Mouse (Mus musculus): ENCODE data around the gene Gm21897. TPM values are rescaled to one million over a fixed set of nuclear protein-coding genes. Genes with fewer than 3 reads are reported as not detected.
"Not testable (repeated sequence)": the region's sequence is repeated elsewhere in the genome, so short reads cannot be mapped to it uniquely, and the experiment has no call there.

Gm21897 gene
- not detected in 2 replicates for polyA plus RNA-seq (2015; fragmentation: Nextera tagmentation; extraction: Ambion mirVana)

- H3K4me1 ChIP-seq (ENCODE audit: control insufficient read depth, low read depth, low read length); H3K9ac ChIP-seq (ENCODE audit: low read depth, low read length); ATAC-seq (ENCODE audit: low read depth); H3K4me3 ChIP-seq (ENCODE audit: low read depth, low read length); H3K36me3 ChIP-seq (ENCODE audit: control insufficient read depth, insufficient read depth); H3K27me3 ChIP-seq (ENCODE audit: control insufficient read depth, insufficient read depth, low read depth, low read length); H3K4me2 ChIP-seq (ENCODE audit: low read depth, low read length); H3K9me3 ChIP-seq (replicated peaks; ENCODE audit: control insufficient read depth, low read length); H3K27ac ChIP-seq (ENCODE audit: low read length): not testable (repeated sequence)
- no CpG with 5 or more reads among the region's 4 CpGs for WGBS (ENCODE audit: insufficient replicate concordance)
These were observed at the start of gene Gm21897 for GRCm38 (mm10) chr16:15317158-15317557. Gene Gm21897 (plus strand): TSS chr16:15317458.

DNA sequence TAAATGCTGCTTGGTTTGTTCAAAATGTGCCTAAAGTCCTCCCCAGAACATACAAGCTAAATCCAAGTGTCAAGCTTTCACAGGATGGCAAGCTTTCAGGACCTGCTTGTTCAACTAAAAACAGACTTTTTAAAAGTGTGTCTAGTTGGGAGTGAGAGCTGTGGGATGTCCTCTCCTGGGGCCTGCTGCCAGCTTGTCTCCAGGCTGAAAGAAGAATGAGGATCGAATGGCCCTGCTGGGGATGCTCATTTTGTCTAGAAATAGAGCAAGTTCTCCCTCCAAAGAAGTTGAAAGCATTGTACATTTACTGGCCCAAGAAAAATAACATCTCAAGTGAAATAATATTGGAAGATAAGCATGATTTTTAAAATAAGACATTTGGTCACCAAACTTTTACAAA is 45.0 kb upstream of the Gm21897 start:
- 52% methylated on average over 1 of the region's 1 CpGs for WGBS (ENCODE audit: insufficient replicate concordance)
- H3K27me3 ChIP-seq (ENCODE audit: control insufficient read depth, insufficient read depth, low read depth, low read length): no peaks in the 10 kb centered on the region
- H3K4me1 ChIP-seq (ENCODE audit: control insufficient read depth, low read depth, low read length): no peaks in the 10 kb centered on the region
- no peak overlapping the region for H3K4me3 ChIP-seq (ENCODE audit: low read depth, low read length)
- no peak overlapping the region for H3K4me2 ChIP-seq (ENCODE audit: low read depth, low read length)
- H3K27ac ChIP-seq (ENCODE audit: low read length): no peak overlapping the region
- no peaks in the 10 kb centered on the region for H3K36me3 ChIP-seq (ENCODE audit: control insufficient read depth, insufficient read depth)
- H3K9me3 ChIP-seq (replicated peaks; ENCODE audit: control insufficient read depth, low read length): no peaks in the 10 kb centered on the region
- no peak for ATAC-seq (ENCODE audit: low read depth)
- H3K9ac ChIP-seq (ENCODE audit: low read depth, low read length): no peak overlapping the region

DNA sequence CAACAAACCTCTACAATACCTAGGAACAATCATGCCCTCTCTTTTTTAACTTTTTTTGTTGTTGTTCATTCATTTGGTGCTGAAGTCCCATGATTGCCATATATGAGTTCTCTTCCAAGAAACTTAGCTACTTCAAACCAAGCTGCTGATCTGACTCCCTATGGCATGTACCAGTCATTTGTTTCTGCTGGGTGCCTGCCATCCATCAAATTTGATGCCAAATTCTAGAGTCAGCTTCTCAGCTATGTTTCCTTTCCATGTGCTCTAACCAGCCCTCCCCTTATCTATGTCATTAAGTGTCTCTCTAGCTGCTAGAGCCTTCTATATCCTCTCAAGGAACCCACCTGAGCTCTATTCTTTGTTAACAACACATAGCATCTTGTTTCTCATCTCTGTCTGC is 39.8 kb upstream of the Gm21897 start:
- no peak for ATAC-seq (ENCODE audit: low read depth)
- H3K9ac ChIP-seq (ENCODE audit: low read depth, low read length): no peak overlapping the region
- no peaks in the 10 kb centered on the region for H3K4me1 ChIP-seq (ENCODE audit: control insufficient read depth, low read depth, low read length)
- H3K9me3 ChIP-seq (replicated peaks; ENCODE audit: control insufficient read depth, low read length): no peaks in the 10 kb centered on the region
- H3K27ac ChIP-seq (ENCODE audit: low read length): no peak overlapping the region
- H3K4me3 ChIP-seq (ENCODE audit: low read depth, low read length): no peak overlapping the region
- H3K36me3 ChIP-seq (ENCODE audit: control insufficient read depth, insufficient read depth): no peaks in the 10 kb centered on the region
- H3K4me2 ChIP-seq (ENCODE audit: low read depth, low read length): no peak overlapping the region
- no peaks in the 10 kb centered on the region for H3K27me3 ChIP-seq (ENCODE audit: control insufficient read depth, insufficient read depth, low read depth, low read length)

GRCm38 (mm10) chr16:15293041-15293440 is 24.2 kb upstream of the Gm21897 start:
- H3K9ac ChIP-seq (ENCODE audit: low read depth, low read length): no peak overlapping the region
- H3K4me1 ChIP-seq (ENCODE audit: control insufficient read depth, low read depth, low read length): no peaks in the 10 kb centered on the region
- H3K27ac ChIP-seq (ENCODE audit: low read length): no peak overlapping the region
- no peaks in the 10 kb centered on the region for H3K9me3 ChIP-seq (replicated peaks; ENCODE audit: control insufficient read depth, low read length)
- H3K36me3 ChIP-seq (ENCODE audit: control insufficient read depth, insufficient read depth): no peaks in the 10 kb centered on the region
- 36% methylated on average over 3 of the region's 3 CpGs for WGBS (ENCODE audit: insufficient replicate concordance)
- no peak overlapping the region for H3K4me2 ChIP-seq (ENCODE audit: low read depth, low read length)
- no peaks in the 10 kb centered on the region for H3K27me3 ChIP-seq (ENCODE audit: control insufficient read depth, insufficient read depth, low read depth, low read length)
- no peak for ATAC-seq (ENCODE audit: low read depth)
- no peak overlapping the region for H3K4me3 ChIP-seq (ENCODE audit: low read depth, low read length)

DNA sequence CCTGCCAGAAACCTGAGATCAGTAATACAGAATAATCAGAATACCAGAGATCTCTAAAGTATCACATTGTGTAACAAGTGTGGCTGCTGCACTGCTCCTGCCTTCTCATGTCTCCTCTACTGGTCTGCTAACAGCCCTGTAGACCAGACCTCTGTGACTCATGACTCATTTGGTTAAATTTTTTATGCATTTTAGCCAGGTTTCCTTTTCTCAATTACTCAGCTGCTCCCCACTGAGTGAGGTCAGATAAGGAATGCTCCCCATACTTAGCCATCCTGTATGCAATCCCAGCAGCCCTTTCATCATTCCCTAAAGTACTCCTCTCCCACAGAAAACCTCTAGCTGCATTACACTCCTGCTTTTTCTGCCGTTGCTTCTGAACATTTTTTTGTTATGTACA is 23.0 kb upstream of the Gm21897 start:
- no peak overlapping the region for H3K4me3 ChIP-seq (ENCODE audit: low read depth, low read length)
- no peaks in the 10 kb centered on the region for H3K4me1 ChIP-seq (ENCODE audit: control insufficient read depth, low read depth, low read length)
- no peak overlapping the region for H3K9ac ChIP-seq (ENCODE audit: low read depth, low read length)
- no peaks in the 10 kb centered on the region for H3K9me3 ChIP-seq (replicated peaks; ENCODE audit: control insufficient read depth, low read length)
- H3K27ac ChIP-seq (ENCODE audit: low read length): no peak overlapping the region
- WGBS (ENCODE audit: insufficient replicate concordance): 48% methylated on average over 1 of the region's 1 CpGs
- no peak overlapping the region for H3K4me2 ChIP-seq (ENCODE audit: low read depth, low read length)
- no peak for ATAC-seq (ENCODE audit: low read depth)
- H3K36me3 ChIP-seq (ENCODE audit: control insufficient read depth, insufficient read depth): no peaks in the 10 kb centered on the region
- no peaks in the 10 kb centered on the region for H3K27me3 ChIP-seq (ENCODE audit: control insufficient read depth, insufficient read depth, low read depth, low read length)

DNA sequence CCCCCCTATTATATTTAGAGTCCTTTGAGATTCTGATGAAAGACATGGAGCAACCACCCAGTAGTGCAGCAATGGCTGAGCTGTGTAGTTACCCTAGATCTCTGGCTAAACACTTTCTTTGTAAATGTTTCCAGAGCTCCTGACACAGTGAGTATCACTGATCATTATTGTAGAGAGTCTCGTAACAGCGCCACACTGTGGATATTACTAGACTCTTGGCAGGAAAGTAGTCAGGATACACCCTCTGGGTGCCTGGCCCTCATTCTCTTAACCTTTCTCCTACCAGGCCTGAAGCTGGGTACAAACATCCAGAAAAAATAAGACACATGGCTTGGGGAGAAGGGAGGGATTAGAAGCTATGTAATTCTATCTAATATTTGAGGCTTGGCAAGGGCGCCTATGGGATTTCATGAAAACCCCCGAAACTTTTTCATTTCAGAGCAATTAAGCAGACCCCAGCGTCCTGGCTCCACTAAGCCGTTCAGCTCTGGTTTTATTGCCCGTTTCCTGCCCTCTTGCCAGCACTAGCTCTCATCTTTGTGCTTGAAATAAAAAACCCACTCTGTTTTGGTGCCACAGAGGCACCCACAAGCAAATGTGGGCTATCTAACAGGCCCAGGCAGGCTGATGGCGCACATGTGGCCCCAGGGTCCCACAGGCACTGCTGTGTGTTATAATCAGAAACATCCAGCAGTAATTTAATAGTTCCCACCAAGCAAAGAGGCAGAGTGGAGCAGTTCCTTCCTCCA is 22.2 kb upstream of the Gm21897 start:
- no peaks in the 10 kb centered on the region for H3K9me3 ChIP-seq (replicated peaks; ENCODE audit: control insufficient read depth, low read length)
- no peak overlapping the region for H3K4me3 ChIP-seq (ENCODE audit: low read depth, low read length)
- no peak for ATAC-seq (ENCODE audit: low read depth)
- no peak overlapping the region for H3K27ac ChIP-seq (ENCODE audit: low read length)
- H3K4me1 ChIP-seq (ENCODE audit: control insufficient read depth, low read depth, low read length): no peaks in the 10 kb centered on the region
- H3K27me3 ChIP-seq (ENCODE audit: control insufficient read depth, insufficient read depth, low read depth, low read length): no peaks in the 10 kb centered on the region
- no peak overlapping the region for H3K9ac ChIP-seq (ENCODE audit: low read depth, low read length)
- no peak overlapping the region for H3K4me2 ChIP-seq (ENCODE audit: low read depth, low read length)
- H3K36me3 ChIP-seq (ENCODE audit: control insufficient read depth, insufficient read depth): no peaks in the 10 kb centered on the region
- WGBS (ENCODE audit: insufficient replicate concordance): 32% methylated on average over 8 of the region's 8 CpGs

- H3K9me3 ChIP-seq (replicated peaks; ENCODE audit: control insufficient read depth, low read length): no peaks in the 10 kb centered on the region
- H3K27ac ChIP-seq (ENCODE audit: low read length): no peak overlapping the region
- no peak overlapping the region for H3K9ac ChIP-seq (ENCODE audit: low read depth, low read length)
- H3K4me2 ChIP-seq (ENCODE audit: low read depth, low read length): no peak overlapping the region
- no peaks in the 10 kb centered on the region for H3K36me3 ChIP-seq (ENCODE audit: control insufficient read depth, insufficient read depth)
- no peaks in the 10 kb centered on the region for H3K4me1 ChIP-seq (ENCODE audit: control insufficient read depth, low read depth, low read length)
- no peak overlapping the region for H3K4me3 ChIP-seq (ENCODE audit: low read depth, low read length)
- no peak for ATAC-seq (ENCODE audit: low read depth)
- H3K27me3 ChIP-seq (ENCODE audit: control insufficient read depth, insufficient read depth, low read depth, low read length): no peaks in the 10 kb centered on the region
These were observed 17.3 kb downstream of the Gm21897 start for GRCm38 (mm10) chr16:15334526-15334925.

DNA sequence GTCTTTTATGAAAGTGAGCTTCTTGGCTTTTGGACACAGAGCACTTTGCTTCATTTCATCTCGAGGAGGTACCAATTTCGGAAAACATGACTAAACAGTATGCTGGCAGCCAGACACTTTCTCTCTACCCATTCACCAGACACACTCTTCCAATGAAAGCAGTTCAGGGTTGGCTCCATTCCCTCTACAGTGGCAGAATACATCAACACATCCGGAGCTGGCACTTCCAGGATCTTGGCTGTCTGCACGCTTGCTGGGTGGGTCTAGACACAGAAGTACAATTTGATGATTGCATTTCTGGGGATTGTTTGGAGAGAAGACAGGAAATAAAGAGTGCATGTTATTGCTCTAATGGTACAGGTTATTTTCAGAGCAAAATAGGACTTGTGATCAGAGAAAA is 21.8 kb downstream of the Gm21897 start:
- no peak overlapping the region for H3K4me2 ChIP-seq (ENCODE audit: low read depth, low read length)
- no peaks in the 10 kb centered on the region for H3K36me3 ChIP-seq (ENCODE audit: control insufficient read depth, insufficient read depth)
- ATAC-seq (ENCODE audit: low read depth): no peak
- no peak overlapping the region for H3K4me3 ChIP-seq (ENCODE audit: low read depth, low read length)
- 55% methylated on average over 4 of the region's 4 CpGs for WGBS (ENCODE audit: insufficient replicate concordance)
- H3K27ac ChIP-seq (ENCODE audit: low read length): no peak overlapping the region
- H3K9ac ChIP-seq (ENCODE audit: low read depth, low read length): no peak overlapping the region
- H3K27me3 ChIP-seq (ENCODE audit: control insufficient read depth, insufficient read depth, low read depth, low read length): no peaks in the 10 kb centered on the region
- no peaks in the 10 kb centered on the region for H3K4me1 ChIP-seq (ENCODE audit: control insufficient read depth, low read depth, low read length)
- H3K9me3 ChIP-seq (replicated peaks; ENCODE audit: control insufficient read depth, low read length): no peaks in the 10 kb centered on the region

DNA sequence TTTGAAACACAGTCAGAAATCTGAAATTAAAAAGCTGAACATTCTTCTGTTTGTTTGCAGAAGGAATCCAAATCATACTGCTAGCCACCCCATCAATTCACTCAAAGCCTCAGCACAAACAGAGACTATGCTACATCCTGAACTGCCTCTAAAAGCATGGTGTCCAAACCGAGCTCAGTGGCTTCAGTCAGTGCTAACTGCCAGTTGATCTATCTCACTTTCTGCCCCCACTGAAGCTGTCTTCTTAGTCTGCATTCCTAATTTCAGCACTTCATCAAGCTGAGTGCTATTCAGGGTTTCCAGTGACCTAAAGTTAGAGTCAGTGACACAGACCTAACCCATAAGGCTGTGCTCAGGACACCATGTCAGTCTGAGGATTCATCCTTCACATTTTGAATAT is 28.8 kb downstream of the Gm21897 start:
- Histone ChIP-seq H3K4me2 (ENCODE audit: low read depth, low read length) (no peak overlapping the region), H3K27ac (ENCODE audit: low read length) (no peak overlapping the region), H3K4me3 (ENCODE audit: low read depth, low read length) (no peak overlapping the region), H3K9me3 (replicated peaks; ENCODE audit: control insufficient read depth, low read length) (no peaks in the 10 kb centered on the region), H3K9ac (ENCODE audit: low read depth, low read length) (no peak overlapping the region), H3K4me1 (ENCODE audit: control insufficient read depth, low read depth, low read length) (no peaks in the 10 kb centered on the region), H3K27me3 (ENCODE audit: control insufficient read depth, insufficient read depth, low read depth, low read length) (no peaks in the 10 kb centered on the region), H3K36me3 (ENCODE audit: control insufficient read depth, insufficient read depth) (no peaks in the 10 kb centered on the region)
- WGBS (ENCODE audit: insufficient replicate concordance): 32% methylated on average over 1 of the region's 1 CpGs
- ATAC-seq (ENCODE audit: low read depth): no peak

All from liver, embryonic 16.5 days (tissue).